Mouse (Mus musculus): Measurements from ENCODE around the gene Lnx2.

DNA sequence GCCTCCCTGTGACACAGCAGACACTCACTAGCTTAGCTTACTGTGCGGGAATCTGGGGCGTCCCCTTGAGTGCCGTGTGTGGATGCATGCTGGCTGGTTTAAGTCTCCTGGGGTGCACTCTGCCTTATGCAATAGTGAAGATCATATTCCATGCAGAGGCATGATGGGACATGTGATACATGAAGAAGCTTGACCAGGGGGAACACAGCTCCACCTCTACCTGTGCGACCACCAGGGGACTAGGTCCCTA lies 24.2 kb downstream of the Lnx2 start:
- TF ChIP-seq CTCF (IDR thresholded peaks at IDR 0.05; ENCODE audit: control insufficient read depth, insufficient read depth, insufficient replicate concordance, low read depth, low read length) (no peak), POLR2A (IDR thresholded peaks at IDR 0.05; ENCODE audit: control insufficient read depth, low read depth, low read length) (no peak)

All from testis, adult 2 months (tissue).